In genomic region chr15:36381228-36381671, GRCm38 (mm10) we compare ENCODE assay signal across 8 mouse cellular contexts.
DNase-seq lines count a peak whose midpoint lies in the region; ATAC-seq and TF ChIP-seq lines count a peak whose summit lies in the region.

No protein-coding gene starts in this region.

- TF ChIP-seq POLR2A in ES-Bruce4 (IDR thresholded peaks at IDR 0.05; ENCODE audit: insufficient read depth, low read length): no peak

- WGBS in hindbrain, embryonic 13.5 days: 4% methylated on average over 8 of the region's 8 CpGs

- no peaks in the 10 kb centered on the region for H3K27me3 ChIP-seq in ES-Bruce4 (ENCODE audit: control insufficient read depth, insufficient read depth, low read length, poor library complexity, severe bottlenecking)
- peaks cover 21% of the 10 kb centered on the region for H3K27me3 ChIP-seq in hindbrain, embryonic 13.5 days

- TF ChIP-seq EP300 in ES-Bruce4 (IDR thresholded peaks at IDR 0.05; ENCODE audit: insufficient read depth, low read depth, low read length): no peak

- peak overlapping the region; percentile 9 for H3K4me3 ChIP-seq in ES-Bruce4 (ENCODE audit: low read depth, low read length)
- H3K4me3 ChIP-seq in hindbrain, embryonic 13.5 days: peak overlapping the region; percentile 22

- no peaks in the 10 kb centered on the region for H3K4me1 ChIP-seq in ES-Bruce4 (ENCODE audit: control insufficient read depth, insufficient read depth, low read length)
- peaks cover 12% of the 10 kb centered on the region for H3K4me1 ChIP-seq in hindbrain, embryonic 13.5 days (replicated peaks)

- no peak overlapping the region for H3K9ac ChIP-seq in ES-Bruce4 (ENCODE audit: low read depth, poor library complexity, severe bottlenecking)
- peak overlapping the region; percentile 35; the same call in 1 of the 2 replicates for H3K9ac ChIP-seq in hindbrain, embryonic 13.5 days

- no peak for TF ChIP-seq CTCF in ES-Bruce4 (IDR thresholded peaks at IDR 0.05; ENCODE audit: low read depth, low read length)

- H3K9me3 ChIP-seq in ES-Bruce4 (replicated peaks; ENCODE audit: control insufficient read depth, insufficient read depth, low read length, poor library complexity, severe bottlenecking): no peaks in the 10 kb centered on the region
- no peaks in the 10 kb centered on the region for H3K9me3 ChIP-seq in hindbrain, embryonic 13.5 days

- peak overlapping the region; percentile 47 for H3K4me2 ChIP-seq in hindbrain, embryonic 13.5 days

- H3K27ac ChIP-seq in ES-Bruce4 (ENCODE audit: insufficient read depth, low read length): no peak overlapping the region
- no peak overlapping the region for H3K27ac ChIP-seq in hindbrain, embryonic 13.5 days

- no peak for ATAC-seq in hindbrain, embryonic 13.5 days (ENCODE audit: low FRiP score)
- peak; percentile 83 for ATAC-seq in megakaryocyte-erythroid progenitor cell, adult 5-6 weeks (replicated peaks; ENCODE audit: low FRiP score, low TSS enrichment, poor library complexity, severe bottlenecking)

- peak; percentile 36 for DNase-seq in embryo, embryonic 10 days (ENCODE audit: low spot score)
- DNase-seq in embryo, embryonic 10.5 days (ENCODE audit: low spot score): no peak
- DNase-seq in cerebellum, adult 9-10 months: no peak
- DNase-seq in adrenal gland, adult 8-10 months: no peak
- DNase-seq in left cerebral cortex, adult 9 months (ENCODE audit: low spot score in 2 of 2): no peak

- H3K36me3 ChIP-seq in ES-Bruce4 (ENCODE audit: control insufficient read depth, insufficient read depth, low read length, poor library complexity, severe bottlenecking): no peaks in the 10 kb centered on the region
- no peaks in the 10 kb centered on the region for H3K36me3 ChIP-seq in hindbrain, embryonic 13.5 days
